Mouse (Mus musculus) layer of hippocampus, postnatal 10 days (tissue): Measurements from ENCODE around the gene Hspbap1. TPM values are rescaled to one million over a fixed set of nuclear protein-coding genes. Genes with fewer than 3 reads are reported as not detected.

Experiments used
- DNase-seq, 2 experiments: peaks; one replicate each; pipeline ENCODE4 v3.0.0; 2021; ENCODE audit warnings: low spot score in 2 of 2
- long read RNA-seq: library from polyadenylated mRNA; stranded (forward); transcript quantifications from one replicate; pipeline ENCODE4 v2.0.0, GENCODE M21; 2023
- total RNA-seq, 2 experiments: library from RNA; stranded (reverse); gene quantifications; 2 replicates each; pipeline ENCODE4 v1.2.3; 2021

Gene Hspbap1
- 1 to 10 TPM; 6.8 TPM for total RNA-seq
- long read RNA-seq, partial matches to known transcripts = 0 of 6 reads
- long read RNA-seq, other reads (novel, unspliced or antisense) = 2 of 6 reads

GRCm38 (mm10) chr16:35769878-35770657 is at the start of gene Hspbap1:
TSS of gene Hspbap1 (plus strand) at chr16:35770375.
- peak; percentile 83 to 89 for DNase-seq

- DNase-seq = no peak
Measured at GRCm38 (mm10) chr16:35724561-35724960, 45.6 kb upstream of the Hspbap1 start.

- DNase-seq = no peak
Measured at GRCm38 (mm10) chr16:35726601-35727000, 43.6 kb upstream of the Hspbap1 start.

GRCm38 (mm10) chr16:35729151-35729738 is 40.9 kb upstream of the Hspbap1 start:
- DNase-seq = no peak

- DNase-seq = no peak
Measured at GRCm38 (mm10) chr16:35732096-35732495, 38.1 kb upstream of the Hspbap1 start.

- peak; percentile 60 to 67 for DNase-seq
Measured at GRCm38 (mm10) chr16:35734038-35734437, 36.1 kb upstream of the Hspbap1 start.

GRCm38 (mm10) chr16:35738096-35738767 is 31.9 kb upstream of the Hspbap1 start:
- no peak for DNase-seq

GRCm38 (mm10) chr16:35739548-35739947 is 30.6 kb upstream of the Hspbap1 start:
- DNase-seq = no peak

GRCm38 (mm10) chr16:35740357-35740756 is 29.8 kb upstream of the Hspbap1 start:
- no peak for DNase-seq

- no peak for DNase-seq
Measured at GRCm38 (mm10) chr16:35740943-35741342, 29.2 kb upstream of the Hspbap1 start.

GRCm38 (mm10) chr16:35741621-35742020 is 28.6 kb upstream of the Hspbap1 start:
- no peak for DNase-seq

GRCm38 (mm10) chr16:35742251-35742937 is 27.8 kb upstream of the Hspbap1 start:
- DNase-seq = no peak

GRCm38 (mm10) chr16:35747417-35748236 is 22.5 kb upstream of the Hspbap1 start:
- DNase-seq = no peak

- DNase-seq = no peak
Measured at GRCm38 (mm10) chr16:35748237-35748603, 22.0 kb upstream of the Hspbap1 start.

- DNase-seq = no peak
Measured at GRCm38 (mm10) chr16:35749385-35749784, 20.8 kb upstream of the Hspbap1 start.

- DNase-seq = no peak
Measured at GRCm38 (mm10) chr16:35751841-35752240, 18.3 kb upstream of the Hspbap1 start.

GRCm38 (mm10) chr16:35753926-35754325 is 16.2 kb upstream of the Hspbap1 start:
- DNase-seq = no peak

GRCm38 (mm10) chr16:35755502-35756334 is 14.5 kb upstream of the Hspbap1 start:
- no peak for DNase-seq

- DNase-seq = no peak
Measured at GRCm38 (mm10) chr16:35756697-35757096, 13.5 kb upstream of the Hspbap1 start.

- no peak for DNase-seq
Measured at GRCm38 (mm10) chr16:35759401-35759800, 10.8 kb upstream of the Hspbap1 start.
